Mouse (Mus musculus): ENCODE measurements around the gene Tet3. TPM values are rescaled to one million over a fixed set of nuclear protein-coding genes. Genes with fewer than 3 reads are reported as not detected.
A peak's percentile ranks its signal among the peaks of the same experiment; 100 is the strongest.

The Tet3 gene
- polyA plus RNA-seq, 1 experiment from 2014 or later = 39.9 TPM

DNA sequence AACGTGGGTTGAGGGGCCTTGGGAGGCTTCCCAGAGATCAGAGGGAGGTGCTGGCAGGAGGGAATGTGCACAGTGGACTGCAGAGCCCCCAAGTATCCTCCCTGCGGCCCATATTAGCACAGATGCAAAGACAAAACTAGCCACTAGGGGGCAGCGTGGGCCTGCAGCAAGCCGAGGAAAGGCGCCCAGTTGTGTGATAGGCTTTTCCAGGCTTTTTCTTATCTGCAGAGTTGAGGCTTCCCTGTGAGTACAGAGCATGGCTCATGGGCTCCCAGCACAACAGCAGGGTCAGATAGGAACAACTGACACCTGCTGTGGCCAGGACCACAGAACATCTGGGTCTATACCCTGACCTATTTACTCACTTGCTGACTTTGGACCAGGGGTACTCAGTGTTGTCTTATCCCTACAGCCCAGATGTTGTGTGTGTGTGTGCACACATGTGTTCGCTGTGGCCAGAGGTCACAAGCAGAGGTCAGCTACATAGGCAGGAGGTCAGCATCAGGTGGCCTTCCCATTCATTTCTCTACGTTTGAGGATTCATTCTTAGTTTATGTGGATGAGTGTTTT lies 102.2 kb downstream of the Tet3 start:
- peak; percentile 98 for DNase-seq (ENCODE audit: low spot score, missing footprints)
- H3K4me2 ChIP-seq = no peak overlapping the region
- H3K4me1 ChIP-seq (ENCODE audit: control insufficient read depth, insufficient read depth, low read length) = no peaks in the 10 kb centered on the region
- H3K4me3 ChIP-seq (ENCODE audit: low read depth, low read length) = no peak overlapping the region
- no peaks in the 10 kb centered on the region for H3K9me3 ChIP-seq (ENCODE audit: control insufficient read depth, low read length)
- no peak overlapping the region for H3K9ac ChIP-seq (ENCODE audit: low read length)
- H3K36me3 ChIP-seq (ENCODE audit: control insufficient read depth, insufficient read depth, low read length) = no peaks in the 10 kb centered on the region
- WGBS = 20% methylated on average over 7 of the region's 7 CpGs
- no peaks in the 10 kb centered on the region for H3K27me3 ChIP-seq (ENCODE audit: control insufficient read depth, insufficient read depth, low read length)
- H3K27ac ChIP-seq (ENCODE audit: low read depth, low read length) = no peak overlapping the region
- ATAC-seq (ENCODE audit: low FRiP score) = peak; percentile 65; the same call in 1 of the 2 replicates

DNA sequence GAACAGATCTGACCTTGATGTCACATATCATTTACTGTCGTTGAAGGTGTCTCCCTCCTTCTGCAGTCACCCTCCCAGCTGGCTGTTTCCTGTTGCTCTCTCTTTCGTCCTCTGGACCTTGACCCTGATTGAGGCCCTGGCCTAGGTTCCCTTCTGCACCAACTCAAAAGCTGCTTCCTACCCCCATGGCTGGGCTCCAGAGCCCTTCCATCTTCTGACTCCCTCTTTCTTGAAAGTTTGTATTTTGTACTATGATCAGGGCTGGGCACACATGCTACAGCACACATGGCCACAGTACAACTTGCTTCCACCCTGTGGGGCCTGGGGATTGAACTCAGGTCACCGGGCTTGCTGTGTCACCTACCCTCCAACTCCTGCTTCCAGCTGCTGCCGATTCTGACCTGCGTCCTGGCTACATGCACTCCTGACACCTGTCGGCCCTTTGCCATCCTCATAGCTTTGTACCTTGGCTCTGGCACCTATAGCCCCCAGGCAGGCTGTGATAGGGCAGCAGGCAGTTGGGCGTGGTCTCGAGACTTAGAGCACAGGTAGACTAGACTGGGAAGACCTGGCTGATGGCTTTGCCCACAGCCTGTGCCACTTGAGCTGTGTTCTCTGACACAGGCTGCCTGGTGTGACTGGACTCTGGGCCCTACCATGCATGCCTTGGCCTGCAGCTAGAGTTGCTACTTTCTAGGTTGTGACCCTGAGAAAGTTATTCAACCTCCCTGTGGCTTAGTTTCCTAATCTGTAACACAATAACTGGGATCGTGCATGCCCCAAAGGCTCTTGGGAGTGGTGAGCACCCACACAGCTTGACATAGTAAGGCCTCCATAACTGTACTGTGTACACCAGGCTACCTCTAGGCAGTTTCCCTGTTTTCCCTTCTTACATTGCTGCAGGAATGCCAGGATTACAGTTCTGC lies 103.8 kb downstream of the Tet3 start:
- Histone ChIP-seq H3K9me3 (ENCODE audit: control insufficient read depth, low read length) (no peaks in the 10 kb centered on the region), H3K4me1 (ENCODE audit: control insufficient read depth, insufficient read depth, low read length) (peaks cover 3% of the 10 kb centered on the region), H3K27me3 (ENCODE audit: control insufficient read depth, insufficient read depth, low read length) (no peaks in the 10 kb centered on the region), H3K4me2 (no peak overlapping the region), H3K27ac (ENCODE audit: low read depth, low read length) (no peak overlapping the region), H3K4me3 (ENCODE audit: low read depth, low read length) (no peak overlapping the region), H3K36me3 (ENCODE audit: control insufficient read depth, insufficient read depth, low read length) (no peaks in the 10 kb centered on the region), H3K9ac (ENCODE audit: low read length) (no peak overlapping the region)
- ATAC-seq (ENCODE audit: low FRiP score) (no peak), DNase-seq (ENCODE audit: low spot score, missing footprints) (no peak)
- WGBS = 89% methylated on average over 9 of the region's 9 CpGs

DNA sequence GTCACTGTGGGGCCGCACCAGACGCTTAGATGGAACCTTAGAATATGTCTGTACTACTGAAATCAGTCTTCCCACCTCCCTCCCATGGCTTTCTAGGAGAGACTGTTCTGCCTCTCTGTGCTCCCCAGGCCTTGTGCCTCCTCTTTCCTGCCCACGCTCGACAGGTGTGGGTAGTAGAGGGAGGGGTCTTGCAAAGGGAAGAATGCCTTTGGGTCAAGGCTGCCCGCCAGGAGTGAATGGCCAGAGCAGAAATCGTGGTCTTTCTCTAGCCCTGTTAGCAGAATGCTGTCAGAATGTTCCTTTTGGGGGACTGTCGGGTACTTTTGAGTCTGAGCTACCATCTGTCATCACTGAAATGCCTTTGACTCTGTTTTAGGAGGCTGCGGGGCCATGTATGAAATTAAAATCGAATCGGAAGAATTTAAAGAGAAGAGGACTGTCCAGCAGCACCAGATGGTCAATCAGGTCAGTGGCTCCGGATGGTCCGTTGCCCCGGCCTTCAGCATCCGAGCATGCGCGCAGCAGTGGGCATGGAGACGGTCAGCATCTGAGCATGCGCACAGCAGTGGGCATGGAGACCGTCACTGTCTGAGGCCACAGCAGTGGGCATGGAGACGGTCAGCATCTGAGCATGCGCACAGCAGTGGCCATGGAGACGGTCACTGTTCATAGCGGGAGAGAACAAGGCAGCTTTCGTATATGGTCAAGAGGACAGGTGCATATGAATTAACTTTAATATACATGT lies 106.0 kb downstream of the Tet3 start:
- 93% methylated on average over 24 of the region's 24 CpGs for WGBS
- H3K4me1 ChIP-seq (ENCODE audit: control insufficient read depth, insufficient read depth, low read length) = peaks cover 7% of the 10 kb centered on the region
- H3K27me3 ChIP-seq (ENCODE audit: control insufficient read depth, insufficient read depth, low read length) = no peaks in the 10 kb centered on the region
- no peak overlapping the region for H3K4me2 ChIP-seq
- H3K4me3 ChIP-seq (ENCODE audit: low read depth, low read length) = no peak overlapping the region
- H3K9me3 ChIP-seq (ENCODE audit: control insufficient read depth, low read length) = no peaks in the 10 kb centered on the region
- H3K27ac ChIP-seq (ENCODE audit: low read depth, low read length) = no peak overlapping the region
- ATAC-seq (ENCODE audit: low FRiP score) (no peak), DNase-seq (ENCODE audit: low spot score, missing footprints) (no peak)
- no peaks in the 10 kb centered on the region for H3K36me3 ChIP-seq (ENCODE audit: control insufficient read depth, insufficient read depth, low read length)
- no peak overlapping the region for H3K9ac ChIP-seq (ENCODE audit: low read length)

DNA sequence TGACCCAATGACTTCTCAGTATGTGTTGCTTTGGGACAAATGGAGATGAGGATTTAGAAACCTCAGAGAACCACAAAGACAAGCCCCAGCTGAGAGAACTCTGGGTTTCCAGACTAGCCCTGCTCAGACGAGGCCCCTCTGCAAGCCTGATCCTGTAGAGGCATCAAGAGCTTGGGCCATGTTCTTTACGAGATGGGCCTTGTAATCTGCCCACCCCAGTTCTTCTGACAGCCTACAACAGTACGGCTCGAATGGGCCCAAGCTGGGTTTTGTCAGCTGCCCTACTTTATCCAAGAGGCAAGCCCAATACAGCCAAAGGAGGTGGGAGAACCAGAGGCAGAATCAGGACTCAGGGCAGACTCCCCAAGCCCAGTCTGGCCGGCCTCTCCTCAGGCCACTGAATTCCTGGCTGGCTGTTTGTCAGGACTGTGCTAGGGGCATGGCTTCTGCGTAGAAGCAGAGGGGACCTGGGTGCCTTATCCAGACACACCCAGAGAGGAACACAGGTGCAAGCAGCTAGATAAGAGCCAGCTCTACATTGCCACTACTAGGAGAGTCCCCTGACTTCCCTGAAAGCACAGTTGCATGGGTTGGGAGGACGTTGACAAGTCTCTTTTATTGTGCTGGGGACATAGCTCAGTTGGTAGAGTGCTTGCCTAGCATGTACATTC lies 107.3 kb downstream of the Tet3 start:
- no peak for DNase-seq (ENCODE audit: low spot score, missing footprints)
- no peaks in the 10 kb centered on the region for H3K9me3 ChIP-seq (ENCODE audit: control insufficient read depth, low read length)
- no peak overlapping the region for H3K4me2 ChIP-seq
- H3K36me3 ChIP-seq (ENCODE audit: control insufficient read depth, insufficient read depth, low read length) = no peaks in the 10 kb centered on the region
- ATAC-seq (ENCODE audit: low FRiP score) = no peak
- H3K9ac ChIP-seq (ENCODE audit: low read length) = no peak overlapping the region; the same call in 1 of the 2 replicates
- no peaks in the 10 kb centered on the region for H3K27me3 ChIP-seq (ENCODE audit: control insufficient read depth, insufficient read depth, low read length)
- 91% methylated on average over 7 of the region's 7 CpGs for WGBS
- H3K27ac ChIP-seq (ENCODE audit: low read depth, low read length) = no peak overlapping the region
- no peak overlapping the region for H3K4me3 ChIP-seq (ENCODE audit: low read depth, low read length)
- H3K4me1 ChIP-seq (ENCODE audit: control insufficient read depth, insufficient read depth, low read length) = peaks cover 7% of the 10 kb centered on the region

DNA sequence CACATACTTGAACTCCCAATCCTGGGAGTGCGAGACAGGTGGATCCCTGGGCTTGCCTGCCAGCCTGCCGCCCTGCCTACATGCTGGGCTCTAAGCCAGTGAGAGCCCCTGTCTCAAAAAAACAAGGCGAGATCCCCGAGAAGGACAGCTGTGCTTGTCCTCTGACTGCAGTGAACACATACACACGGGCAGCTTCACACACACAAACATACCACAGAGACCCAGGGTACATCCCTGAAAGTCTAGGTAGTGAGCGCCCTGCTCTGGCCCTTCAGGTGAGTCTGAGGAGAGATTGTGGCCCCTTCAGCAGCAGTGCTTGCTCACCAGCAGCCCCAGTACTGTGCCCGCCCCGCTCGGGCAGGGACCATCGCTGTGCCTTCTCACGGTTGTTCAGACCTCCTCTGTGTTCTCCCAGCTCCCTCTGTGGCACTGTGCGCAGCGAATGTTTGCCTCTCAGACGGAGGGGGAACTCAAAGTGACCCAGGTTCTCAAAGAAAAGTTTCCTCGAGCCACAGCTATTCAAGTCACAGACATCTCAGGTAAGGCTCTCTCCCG lies 108.0 kb downstream of the Tet3 start:
- Histone ChIP-seq H3K4me2 (no peak overlapping the region), H3K4me3 (ENCODE audit: low read depth, low read length) (no peak overlapping the region), H3K27me3 (ENCODE audit: control insufficient read depth, insufficient read depth, low read length) (no peaks in the 10 kb centered on the region), H3K27ac (ENCODE audit: low read depth, low read length) (no peak overlapping the region), H3K36me3 (ENCODE audit: control insufficient read depth, insufficient read depth, low read length) (no peaks in the 10 kb centered on the region), H3K4me1 (ENCODE audit: control insufficient read depth, insufficient read depth, low read length) (peaks cover 7% of the 10 kb centered on the region), H3K9me3 (ENCODE audit: control insufficient read depth, low read length) (no peaks in the 10 kb centered on the region), H3K9ac (ENCODE audit: low read length) (no peak overlapping the region)
- ATAC-seq (ENCODE audit: low FRiP score) = no peak
- no peak for DNase-seq (ENCODE audit: low spot score, missing footprints)
- WGBS = 89% methylated on average over 16 of the region's 16 CpGs

DNA sequence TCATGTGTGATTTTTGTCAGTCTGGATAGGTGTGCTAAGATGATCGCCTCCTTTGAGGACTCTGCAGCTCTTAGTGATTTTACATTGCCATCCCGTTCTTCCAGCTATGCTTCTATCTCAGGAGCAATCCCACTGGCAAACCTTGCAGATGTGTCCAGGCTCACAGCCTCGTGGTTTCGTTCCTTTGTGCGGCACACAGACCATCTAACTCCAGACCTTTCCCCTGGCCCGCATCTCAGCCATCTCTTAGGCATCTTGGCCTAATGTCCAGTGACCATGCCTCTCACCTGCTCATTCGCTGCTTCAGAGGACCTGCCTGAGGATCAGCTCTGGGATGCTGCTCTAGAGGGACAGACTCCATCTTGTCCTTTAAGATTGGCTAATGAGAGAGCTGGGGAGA lies 108.7 kb downstream of the Tet3 start:
- Histone ChIP-seq H3K4me3 (ENCODE audit: low read depth, low read length) (peak overlapping the region; percentile 77), H3K27ac (ENCODE audit: low read depth, low read length) (no peak overlapping the region), H3K9me3 (ENCODE audit: control insufficient read depth, low read length) (no peaks in the 10 kb centered on the region), H3K4me2 (peak overlapping the region; percentile 81), H3K36me3 (ENCODE audit: control insufficient read depth, insufficient read depth, low read length) (no peaks in the 10 kb centered on the region), H3K4me1 (ENCODE audit: control insufficient read depth, insufficient read depth, low read length) (peaks cover 7% of the 10 kb centered on the region), H3K27me3 (ENCODE audit: control insufficient read depth, insufficient read depth, low read length) (no peaks in the 10 kb centered on the region), H3K9ac (ENCODE audit: low read length) (peak overlapping the region; percentile 95)
- ATAC-seq (ENCODE audit: low FRiP score) (no peak), DNase-seq (ENCODE audit: low spot score, missing footprints) (no peak)
- 84% methylated on average over 7 of the region's 7 CpGs for WGBS

DNA sequence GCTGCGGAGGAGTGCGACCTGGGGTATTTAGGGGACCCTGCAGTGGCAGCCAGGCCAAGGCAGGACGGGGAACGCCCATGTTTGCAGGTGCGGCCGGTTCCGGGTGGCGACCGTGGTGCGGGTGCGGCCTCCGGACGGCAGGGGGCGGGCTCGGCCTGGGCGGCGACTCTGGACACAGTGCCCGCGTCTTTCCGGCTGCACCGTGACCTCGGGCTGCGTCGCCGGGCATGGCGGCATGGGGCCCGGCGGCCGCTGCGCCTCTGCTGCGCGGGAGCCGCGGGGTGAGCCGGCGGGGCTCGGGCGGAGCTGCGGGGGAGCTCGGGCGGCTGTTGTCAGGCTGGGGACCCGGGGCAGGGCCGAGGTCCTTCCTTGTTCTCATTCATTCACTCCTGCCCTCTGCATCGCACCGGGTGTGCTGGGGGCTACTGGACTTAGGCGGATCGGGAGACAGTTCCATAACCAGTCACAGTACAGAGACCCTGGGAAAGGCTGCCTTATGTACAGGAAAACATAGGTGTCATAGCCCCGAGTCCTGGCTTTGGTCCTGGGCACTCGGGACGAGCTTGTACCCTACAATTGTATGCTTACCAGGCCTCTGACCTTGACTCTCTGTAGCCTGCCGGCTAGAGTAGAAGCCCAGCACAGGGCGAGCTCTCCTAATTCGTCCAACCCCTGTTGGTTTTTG lies 109.5 kb downstream of the Tet3 start:
- H3K9me3 ChIP-seq (ENCODE audit: control insufficient read depth, low read length) = no peaks in the 10 kb centered on the region
- H3K27me3 ChIP-seq (ENCODE audit: control insufficient read depth, insufficient read depth, low read length) = no peaks in the 10 kb centered on the region
- WGBS = under 1% methylated on average over 52 of the region's 53 CpGs
- ATAC-seq (ENCODE audit: low FRiP score) (peak; percentile 95), DNase-seq (ENCODE audit: low spot score, missing footprints) (peak; percentile 99)
- no peak overlapping the region for H3K27ac ChIP-seq (ENCODE audit: low read depth, low read length)
- peak overlapping the region; percentile 81 for H3K4me2 ChIP-seq
- no peaks in the 10 kb centered on the region for H3K36me3 ChIP-seq (ENCODE audit: control insufficient read depth, insufficient read depth, low read length)
- peaks cover 7% of the 10 kb centered on the region for H3K4me1 ChIP-seq (ENCODE audit: control insufficient read depth, insufficient read depth, low read length)
- peak overlapping the region; percentile 95 for H3K9ac ChIP-seq (ENCODE audit: low read length)
- H3K4me3 ChIP-seq (ENCODE audit: low read depth, low read length) = peak overlapping the region; percentile 77

DNA sequence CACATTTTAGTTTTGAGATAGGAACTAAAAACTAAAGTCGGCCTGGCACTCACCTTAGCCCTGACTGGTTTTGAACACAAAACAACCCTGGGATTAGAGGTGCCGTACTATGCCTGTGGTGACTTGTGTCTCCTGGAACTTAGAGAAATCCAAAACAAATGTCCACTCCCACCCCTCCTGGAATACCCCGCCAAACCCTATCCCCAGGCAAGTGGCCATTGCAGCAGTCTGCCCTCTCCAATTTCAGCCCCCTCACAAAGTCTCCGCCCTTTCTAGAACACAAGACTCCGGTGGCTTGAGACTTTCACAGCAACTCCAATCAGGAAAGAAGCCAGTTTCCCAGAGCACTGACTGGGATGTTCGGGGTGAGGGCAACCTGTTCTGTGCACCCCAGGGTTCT lies 110.0 kb downstream of the Tet3 start, which contains the start of gene Bola3:
TSS of gene Bola3 (plus strand) at position 275 of the 400 bp plus-strand sequence.
- Histone ChIP-seq H3K9ac (ENCODE audit: low read length) (peak within 1 kb of the TSS; percentile 95), H3K4me1 (ENCODE audit: control insufficient read depth, insufficient read depth, low read length) (peaks cover 7% of the 10 kb centered on the region), H3K4me2 (peak within 1 kb of the TSS; percentile 81), H3K27ac (ENCODE audit: low read depth, low read length) (no peak within 1 kb of the TSS), H3K9me3 (ENCODE audit: control insufficient read depth, low read length) (no peaks in the 10 kb centered on the region), H3K36me3 (ENCODE audit: control insufficient read depth, insufficient read depth, low read length) (no peaks in the 10 kb centered on the region), H3K4me3 (ENCODE audit: low read depth, low read length) (peak within 1 kb of the TSS; percentile 77), H3K27me3 (ENCODE audit: control insufficient read depth, insufficient read depth, low read length) (no peaks in the 10 kb centered on the region)
- WGBS = 31% methylated on average over 6 of the region's 6 CpGs
- DNase-seq (ENCODE audit: low spot score, missing footprints) (no peak), ATAC-seq (ENCODE audit: low FRiP score) (peak; percentile 66)

Data from midbrain, embryonic 11.5 days (tissue).